Mouse (Mus musculus) heart, postnatal 0 days (tissue): ENCODE results near the gene Eif2b2. TPM values are rescaled to one million over a fixed set of nuclear protein-coding genes. Genes with fewer than 3 reads are reported as not detected.

Source experiments
- ATAC-seq: fragments of 200-750 bp; cut with Nextera tagmentation; 2 replicates; pipeline ENCODE4 v1.8.0; 2017; ENCODE audit warnings: low read depth, moderate number of reproducible peaks, moderate library complexity; ENCODE audit not compliant: insufficient read depth
- DNase-seq: peaks from one replicate; pipeline ENCODE4 v3.0.0-alpha.2; 2016; ENCODE audit warnings: low spot score
- H3K27ac ChIP-seq: fragments of 300-500 bp; sonication (generic); 2 replicates; pipeline ENCODE4 v1.5.1; 2014; ENCODE audit warnings: low read depth, mild to moderate bottlenecking
- H3K27me3 ChIP-seq: fragments of 300-500 bp; sonication (generic); 2 replicates; pipeline ENCODE4 v1.6.1; 2014; ENCODE audit warnings: low read length, mixed read lengths; ENCODE audit not compliant: control insufficient read depth, insufficient read depth
- H3K36me3 ChIP-seq: fragments of 300-500 bp; sonication (generic); replicated peaks from 2 replicates; pipeline ENCODE4 v1.6.1; 2014; ENCODE audit warnings: low read length, mixed read lengths; ENCODE audit not compliant: control insufficient read depth, insufficient read depth
- H3K4me1 ChIP-seq: fragments of 300-500 bp; sonication (generic); 2 replicates; pipeline ENCODE4 v1.6.1; 2014; ENCODE audit warnings: antibody characterized with exemption; ENCODE audit not compliant: control insufficient read depth, insufficient read depth
- H3K4me2 ChIP-seq: fragments of 300-500 bp; sonication (generic); 2 replicates; pipeline ENCODE4 v1.6.1; 2014; ENCODE audit warnings: low read depth, mild to moderate bottlenecking, low read length, moderate library complexity
- H3K4me3 ChIP-seq: fragments of 300-500 bp; sonication (generic); 2 replicates; pipeline ENCODE4 v1.5.1; 2014; ENCODE audit warnings: low read depth, low read length
- H3K9ac ChIP-seq: fragments of 300-500 bp; sonication (generic); replicated peaks from 2 replicates; pipeline ENCODE4 v1.6.1; 2014; ENCODE audit warnings: low read depth, low read length, mixed read lengths
- H3K9me3 ChIP-seq: fragments of 300-500 bp; sonication (generic); replicated peaks from 2 replicates; pipeline ENCODE4 v1.6.1; 2016; ENCODE audit warnings: low read length; ENCODE audit not compliant: control insufficient read depth
- CTCF ChIP-seq: IDR thresholded peaks from 2 replicates; pipeline ENCODE4 v1.5.1; 2016; ENCODE audit warnings: antibody characterized with exemption, control low read depth, low read depth
- EP300 ChIP-seq: IDR thresholded peaks from 2 replicates; pipeline ENCODE4 v1.6.1; 2016; ENCODE audit warnings: antibody characterized with exemption, low read depth
- WGBS: fragments of 180-500 bp; shearing (Covaris S2); extraction: QIAGEN DNeasy Blood & Tissue Kit; methylation state at CpG from one replicate; pipeline ENCODE4 v1.1.7; 2014; 5-methylcytosine and 5-hydroxymethylcytosine counted together
- polyA plus RNA-seq: library from polyadenylated mRNA; unstranded; fragments of >200 nt; fragmentation: Nextera tagmentation; extraction: Ambion mirVana; gene quantifications from 2 replicates; pipeline ENCODE4 v1.2.1, GENCODE M21; 2015
- total RNA-seq: library from RNA; depleted of rRNA; stranded (reverse); fragments of >200 nt; gene quantifications from 2 replicates; pipeline ENCODE4 v1.2.3, GENCODE M21; 2014; ENCODE audit warnings: low replicate concordance

Gene Eif2b2
- total and polyA plus RNA-seq, 2 experiments from 2014 or later: 48.6 to 106 TPM

DNA sequence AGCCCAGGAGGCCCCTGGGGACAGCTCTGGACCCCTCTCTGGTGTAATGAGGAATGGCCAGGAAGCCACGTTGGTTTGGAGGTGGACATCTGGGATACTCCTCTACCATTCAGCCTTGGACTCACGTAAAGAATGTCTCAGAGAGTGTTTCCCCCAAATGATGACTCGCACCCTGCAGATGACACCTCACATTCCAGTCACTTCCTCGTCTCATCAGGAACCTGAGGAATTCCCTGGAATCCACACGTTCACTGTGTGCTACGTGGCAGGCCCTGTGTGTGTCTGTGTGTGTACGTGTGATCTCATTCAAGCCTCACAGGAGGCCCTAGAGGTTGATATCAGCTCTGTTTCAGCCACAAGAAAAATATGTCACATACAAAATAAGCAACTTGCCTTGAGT, 32.9 kb upstream of the Eif2b2 start:
- ATAC-seq (peak; percentile 24; the same call in 1 of the 2 replicates), DNase-seq (no peak)
- H3K4me2 ChIP-seq: no peak overlapping the region
- H3K9ac ChIP-seq: no peak overlapping the region
- no peaks in the 10 kb centered on the region for H3K36me3 ChIP-seq
- WGBS: 49% methylated on average over 7 of the region's 7 CpGs
- TF ChIP-seq CTCF (no peak), EP300 (no peak)
- peak overlapping the region; percentile 78 for H3K27ac ChIP-seq
- H3K27me3 ChIP-seq: no peaks in the 10 kb centered on the region
- no peaks in the 10 kb centered on the region for H3K9me3 ChIP-seq
- no peak overlapping the region for H3K4me3 ChIP-seq
- H3K4me1 ChIP-seq: peaks cover 19% of the 10 kb centered on the region

DNA sequence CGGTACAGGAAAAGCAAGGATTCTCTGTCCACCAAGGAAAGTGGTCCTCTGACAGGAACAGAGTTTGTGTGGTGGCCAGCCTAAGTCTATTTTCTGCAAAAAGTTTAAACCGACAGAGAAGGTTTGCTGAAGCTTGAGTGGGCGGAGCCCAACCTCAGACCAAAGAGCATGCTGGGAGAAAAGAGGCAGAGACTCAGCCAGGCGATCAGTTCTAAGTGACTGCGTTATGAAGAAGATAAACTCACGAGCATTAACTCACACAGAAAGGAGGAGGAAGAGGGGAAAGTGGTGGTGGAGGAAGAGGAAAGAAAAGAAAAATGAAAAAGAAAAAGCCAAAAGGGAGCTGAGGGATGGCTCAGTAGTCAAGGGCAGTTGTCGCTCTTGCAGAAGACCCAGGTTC, 29.0 kb upstream of the Eif2b2 start:
- no peaks in the 10 kb centered on the region for H3K36me3 ChIP-seq
- H3K9ac ChIP-seq: no peak overlapping the region
- H3K27me3 ChIP-seq: no peaks in the 10 kb centered on the region
- TF ChIP-seq CTCF: no peak
- TF ChIP-seq EP300: no peak
- no peaks in the 10 kb centered on the region for H3K9me3 ChIP-seq
- H3K4me3 ChIP-seq: no peak overlapping the region
- DNase-seq (no peak), ATAC-seq (no peak)
- peaks cover 29% of the 10 kb centered on the region for H3K4me1 ChIP-seq
- no peak overlapping the region for H3K27ac ChIP-seq
- WGBS: 77% methylated on average over 7 of the region's 7 CpGs
- no peak overlapping the region for H3K4me2 ChIP-seq

DNA sequence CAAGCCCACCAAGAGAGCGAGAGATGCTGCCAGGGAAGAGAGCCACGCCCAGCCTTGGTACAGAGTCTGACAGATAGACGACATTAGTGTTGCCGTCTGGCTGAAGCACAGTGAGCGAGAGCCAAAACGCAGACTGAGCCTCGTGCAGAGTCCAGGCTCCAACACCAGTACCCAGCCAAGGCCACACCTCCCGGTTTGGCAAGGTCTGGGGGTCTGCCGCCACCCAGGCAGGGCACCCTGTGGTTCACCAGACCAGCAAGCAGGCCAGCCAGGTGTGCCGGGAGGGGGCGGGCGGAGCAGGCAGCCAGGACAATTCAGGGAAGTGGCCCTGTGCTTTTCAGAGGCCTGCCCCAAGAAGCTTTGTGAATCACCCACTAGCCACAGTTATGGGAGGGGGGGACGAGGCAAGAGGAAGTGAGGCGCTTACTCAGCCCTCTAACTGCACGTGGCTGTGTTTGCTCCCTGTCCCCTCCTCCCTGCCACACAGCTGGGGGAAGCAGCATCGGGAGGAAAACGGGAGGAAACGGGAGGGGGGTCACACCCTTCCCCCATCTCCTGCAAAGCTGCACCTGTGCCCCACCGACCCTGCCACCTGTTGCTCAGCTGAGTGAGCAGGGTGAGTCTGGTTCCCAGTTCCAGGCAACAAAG, 26.7 kb upstream of the Eif2b2 start:
- H3K27me3 ChIP-seq: no peaks in the 10 kb centered on the region
- no peak overlapping the region for H3K9ac ChIP-seq
- no peak for TF ChIP-seq EP300
- TF ChIP-seq CTCF: no peak
- H3K4me1 ChIP-seq: peaks cover 27% of the 10 kb centered on the region
- H3K4me3 ChIP-seq: no peak overlapping the region
- no peak overlapping the region for H3K27ac ChIP-seq
- no peaks in the 10 kb centered on the region for H3K36me3 ChIP-seq
- ATAC-seq (peak; percentile 56), DNase-seq (no peak)
- WGBS: 39% methylated on average over 19 of the region's 19 CpGs
- H3K4me2 ChIP-seq: no peak overlapping the region; the same call in 1 of the 2 replicates
- H3K9me3 ChIP-seq: no peaks in the 10 kb centered on the region

DNA sequence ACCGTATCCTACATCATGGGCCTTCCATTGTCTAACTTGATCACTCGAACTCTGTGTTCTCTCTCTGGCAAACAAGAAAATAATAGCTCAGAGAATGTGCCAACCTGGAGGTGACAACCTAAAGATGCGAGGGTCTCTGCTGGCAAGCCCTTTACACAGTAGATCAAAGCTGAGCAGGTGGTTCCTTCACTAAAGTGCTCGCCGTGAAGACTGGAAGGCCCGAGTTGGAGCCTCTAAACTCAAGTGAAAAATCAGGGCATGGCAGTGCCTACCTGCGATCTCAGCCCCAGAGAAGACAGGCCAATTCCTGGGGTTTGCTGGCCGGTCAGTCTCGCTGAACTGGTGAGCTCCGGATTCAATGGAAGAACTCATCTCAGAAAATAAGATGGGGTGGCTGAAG, 26.1 kb upstream of the Eif2b2 start:
- Histone ChIP-seq H3K27me3 (no peaks in the 10 kb centered on the region), H3K9me3 (no peaks in the 10 kb centered on the region), H3K4me1 (peaks cover 27% of the 10 kb centered on the region), H3K4me2 (no peak overlapping the region), H3K4me3 (no peak overlapping the region), H3K9ac (no peak overlapping the region), H3K36me3 (no peaks in the 10 kb centered on the region), H3K27ac (no peak overlapping the region)
- no peak for TF ChIP-seq EP300
- no peak for TF ChIP-seq CTCF
- DNase-seq: no peak
- ATAC-seq: no peak
- 84% methylated on average over 10 of the region's 10 CpGs for WGBS

DNA sequence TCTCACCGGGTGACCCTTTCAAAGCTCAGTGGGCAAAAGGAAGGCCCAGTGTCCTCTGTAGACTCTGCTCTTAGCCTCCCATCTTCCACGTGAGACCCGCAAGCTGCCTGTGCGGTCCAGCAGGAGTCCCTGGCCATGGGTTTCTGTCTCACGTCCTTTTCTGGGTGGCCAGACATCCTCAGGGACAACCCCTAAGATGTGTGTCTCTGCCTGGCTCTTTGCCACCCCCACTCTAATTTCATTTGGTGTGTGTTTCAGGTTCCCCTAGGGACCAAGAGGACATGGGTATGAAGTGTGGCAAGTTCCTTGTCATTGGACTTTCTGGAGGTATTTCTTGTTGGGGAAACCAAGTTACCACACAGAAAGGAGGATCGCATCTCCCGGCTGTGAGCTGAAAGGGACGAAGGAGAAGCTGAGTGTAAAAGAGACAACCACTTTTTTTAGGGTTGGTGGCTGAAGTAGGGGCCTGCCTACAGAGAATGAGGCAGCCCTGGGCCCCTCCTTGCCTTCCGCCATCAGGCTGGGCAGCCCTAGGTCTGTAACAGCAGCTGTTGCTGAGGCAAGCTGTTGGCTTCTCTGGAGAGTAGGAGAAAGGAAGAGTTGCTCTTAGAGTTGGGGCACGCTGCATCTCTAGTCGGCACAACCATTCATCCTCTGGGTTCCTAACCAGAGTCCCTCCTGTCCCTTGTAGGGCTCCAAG, 25.2 kb upstream of the Eif2b2 start:
- DNase-seq (no peak), ATAC-seq (peak; percentile 22)
- no peaks in the 10 kb centered on the region for H3K27me3 ChIP-seq
- no peak for TF ChIP-seq EP300
- TF ChIP-seq CTCF: no peak
- no peaks in the 10 kb centered on the region for H3K9me3 ChIP-seq
- H3K4me1 ChIP-seq: peaks cover 27% of the 10 kb centered on the region
- H3K27ac ChIP-seq: peak overlapping the region; percentile 39
- no peak overlapping the region for H3K9ac ChIP-seq
- WGBS: 80% methylated on average over 11 of the region's 11 CpGs
- H3K4me2 ChIP-seq: no peak overlapping the region
- no peak overlapping the region for H3K4me3 ChIP-seq
- H3K36me3 ChIP-seq: no peaks in the 10 kb centered on the region

DNA sequence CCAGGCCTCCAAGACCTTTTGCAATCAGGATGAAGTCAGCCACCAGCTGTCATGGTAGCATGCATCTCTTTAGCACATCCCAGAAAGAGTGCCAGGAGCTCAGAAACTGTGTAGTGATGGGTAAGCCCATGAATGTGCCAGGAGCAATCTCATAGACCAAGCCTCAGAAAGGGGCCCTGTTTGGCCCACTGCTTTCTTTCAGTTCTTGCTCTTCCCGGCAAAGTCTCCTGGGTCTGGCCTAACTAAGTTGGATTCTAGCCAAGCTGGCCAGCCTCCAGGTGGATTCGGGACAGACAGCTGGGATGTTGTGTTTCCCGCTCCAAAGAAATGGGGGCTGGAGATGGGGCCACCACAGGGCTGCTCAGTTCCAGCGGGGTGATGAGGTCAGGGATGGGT, 24.7 kb upstream of the Eif2b2 start:
- ATAC-seq (peak; percentile 49), DNase-seq (no peak)
- Histone ChIP-seq H3K4me2 (no peak overlapping the region), H3K27me3 (no peaks in the 10 kb centered on the region), H3K9ac (no peak overlapping the region), H3K9me3 (no peaks in the 10 kb centered on the region), H3K27ac (peak overlapping the region; percentile 39), H3K4me3 (no peak overlapping the region), H3K4me1 (peaks cover 27% of the 10 kb centered on the region), H3K36me3 (no peaks in the 10 kb centered on the region)
- WGBS: 4% methylated on average over 4 of the region's 4 CpGs
- TF ChIP-seq EP300: no peak
- TF ChIP-seq CTCF: no peak
